Mouse (Mus musculus): ENCODE results near the gene Exosc9.

DNA sequence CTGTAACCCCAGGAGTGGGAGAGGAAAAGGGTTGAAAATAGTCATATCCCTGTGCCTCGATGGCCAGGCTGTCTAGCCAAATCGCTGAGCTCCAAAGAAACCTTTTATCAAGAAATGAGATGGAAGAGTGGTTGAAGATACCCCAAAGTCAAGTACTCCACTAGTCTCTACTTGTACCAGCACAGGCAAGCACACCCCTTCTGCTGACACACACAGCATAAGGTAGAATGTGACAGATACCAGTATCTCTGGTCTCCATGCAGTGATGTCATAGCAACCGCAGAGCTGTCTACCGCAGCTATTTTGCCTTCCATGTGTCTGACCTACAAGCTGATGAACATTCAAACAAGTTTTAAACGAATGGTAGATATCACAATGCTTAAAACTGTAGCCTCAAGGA, 17.4 kb downstream of the Exosc9 start:
- no peak for TF ChIP-seq CTCF (IDR thresholded peaks at IDR 0.05; ENCODE audit: low read depth, low read length)
- no peak for TF ChIP-seq POLR2AphosphoS5 (IDR thresholded peaks at IDR 0.05; ENCODE audit: insufficient replicate concordance, low read depth, low read length)
- no peak for TF ChIP-seq GATA1 (IDR thresholded peaks at IDR 0.05; ENCODE audit: borderline replicate concordance, low read length)

Measured in G1E (cell line).